Comparison of ENCODE assay signal across 8 mouse cellular contexts in the genomic region with DNA sequence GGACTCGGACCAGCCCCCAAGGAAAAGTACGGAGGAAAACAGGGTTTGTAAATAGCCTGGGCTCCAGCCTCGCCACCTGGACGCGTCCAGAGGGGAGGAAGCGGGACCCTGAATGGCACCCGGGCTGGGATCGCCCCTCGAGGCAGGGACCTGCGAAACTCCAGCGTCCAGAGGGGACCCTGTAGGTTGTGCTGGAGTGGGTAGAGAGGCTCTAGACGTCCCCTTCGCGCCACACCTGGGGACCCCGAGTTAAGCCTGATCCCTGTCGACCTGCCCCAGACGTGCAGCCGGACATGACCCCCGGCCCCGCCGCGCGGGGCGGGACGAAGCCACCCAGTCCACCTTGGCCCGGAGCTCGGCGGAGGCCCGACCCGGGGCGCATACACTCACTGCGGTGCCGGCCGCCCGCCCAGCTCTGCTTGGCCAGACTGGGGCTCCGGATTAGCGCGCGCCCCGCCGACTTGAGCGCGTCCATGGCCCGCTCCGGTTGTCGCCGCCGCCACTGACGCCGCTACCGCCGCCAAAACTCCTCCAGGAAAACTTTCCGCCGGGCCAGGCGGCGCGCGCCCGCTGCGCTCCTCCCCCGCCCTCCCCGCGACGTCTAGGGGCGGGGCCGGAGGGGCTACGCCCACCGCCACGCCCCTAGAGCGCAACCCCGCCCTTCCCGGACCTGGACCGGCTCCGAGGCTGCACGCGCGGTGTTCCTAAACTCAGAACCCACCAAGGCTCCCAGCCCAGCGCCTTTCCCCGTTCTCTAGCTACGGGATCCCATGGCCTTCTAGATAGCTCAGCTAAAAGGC. TPM values are rescaled to one million over a fixed set of nuclear protein-coding genes. Genes with fewer than 3 reads are reported as not detected.
A peak's percentile ranks its signal among the peaks of the same experiment; 100 is the strongest.
DNase-seq lines count a peak whose midpoint lies in the region; ATAC-seq lines count a peak whose summit lies in the region.

Gene Ldlrap1, minus strand, starts transcription at position 599 of the 800 bp plus-strand sequence.

- peak within 1 kb of the TSS; percentile 95 for H3K4me3 ChIP-seq in embryonic facial prominence, embryonic 10.5 days
- peak within 1 kb of the TSS; percentile 31 for H3K4me3 ChIP-seq in neural tube, embryonic 14.5 days (ENCODE audit: low read depth, low read length)

- H3K27ac ChIP-seq in embryonic facial prominence, embryonic 10.5 days (replicated peaks) = peak within 1 kb of the TSS; percentile 89
- no peak within 1 kb of the TSS for H3K27ac ChIP-seq in neural tube, embryonic 14.5 days (ENCODE audit: low read depth, low read length)

- peak within 1 kb of the TSS; percentile 41 for H3K9ac ChIP-seq in neural tube, embryonic 14.5 days (replicated peaks; ENCODE audit: low read depth, low read length)

- H3K4me2 ChIP-seq in neural tube, embryonic 14.5 days (ENCODE audit: low read depth, low read length) = peak within 1 kb of the TSS; percentile 60

- DNase-seq in A20 (ENCODE audit: low read depth, low spot score) = peak; percentile 81
- DNase-seq in adrenal gland, adult 18-20 months (ENCODE audit: low spot score in 2 of 2) = peak; percentile 87 to 89
- DNase-seq in embryonic facial prominence, embryonic 10.5 days (ENCODE audit: low spot score) = peak; percentile 88
- peak; percentile 72 for DNase-seq in heart, adult 8-10 months (ENCODE audit: low spot score)
- DNase-seq in kidney, adult 8-10 months = peak; percentile 52 to 81
- DNase-seq in lung, adult 18-20 months = peak; percentile 76 to 80
- peak; percentile 41 to 59 for DNase-seq in thymus, adult 18-20 months

- H3K9me3 ChIP-seq in embryonic facial prominence, embryonic 10.5 days = no peaks in the 10 kb centered on the region
- no peaks in the 10 kb centered on the region for H3K9me3 ChIP-seq in neural tube, embryonic 14.5 days (ENCODE audit: control insufficient read depth, low read length)

- WGBS in embryonic facial prominence, embryonic 10.5 days = under 1% methylated on average over 80 of the region's 80 CpGs
- WGBS in neural tube, embryonic 14.5 days = under 1% methylated on average over 75 of the region's 80 CpGs

- H3K36me3 ChIP-seq in embryonic facial prominence, embryonic 10.5 days (replicated peaks) = no peaks in the 10 kb centered on the region
- H3K36me3 ChIP-seq in neural tube, embryonic 14.5 days (ENCODE audit: control insufficient read depth, insufficient read depth, low read length) = no peaks in the 10 kb centered on the region

- H3K27me3 ChIP-seq in embryonic facial prominence, embryonic 10.5 days (replicated peaks; ENCODE audit: low read depth, poor library complexity, severe bottlenecking) = peaks cover 50% of the 10 kb centered on the region
- H3K27me3 ChIP-seq in neural tube, embryonic 14.5 days (ENCODE audit: control insufficient read depth, insufficient read depth, low read length) = peaks cover 6% of the 10 kb centered on the region; the same call in 1 of the 2 replicates

- ATAC-seq in neural tube, embryonic 14.5 days (ENCODE audit: low read depth) = peak; percentile 46; the same call in 1 of the 2 replicates

- peaks cover 65% of the 10 kb centered on the region for H3K4me1 ChIP-seq in embryonic facial prominence, embryonic 10.5 days
- 0 out of 2 replicates have a peak, but pooled peaks cover 5% of the 10 kb centered on the region for H3K4me1 ChIP-seq in neural tube, embryonic 14.5 days (ENCODE audit: control insufficient read depth, insufficient read depth, low read length)

RNA-seq across cellular contexts. Expression of gene Ldlrap1, which starts in this region (rescaled TPM):
- 10 to 100 TPM; 41.8 to 53.9 TPM for total RNA-seq in adrenal gland, adult 18-20 months (2021)
- polyA plus RNA-seq in embryonic facial prominence, embryonic 10.5 days (2016; fragmentation: Nextera tagmentation; extraction: Ambion mirVana) = 15.8 and 17.4 TPM in 2 replicates
- total RNA-seq in heart, adult 8-10 months (2022) = 10 to 100 TPM; 12.1 to 15.3 (median 13.0) TPM
- 0.70 and 3.0 TPM in 2 replicates for polyA plus RNA-seq in neural tube, embryonic 14.5 days (2014; fragmentation: Nextera tagmentation; extraction: Ambion mirVana)
